Mouse (Mus musculus): ENCODE measurements around the gene Gm37240. TPM values are rescaled to one million over a fixed set of nuclear protein-coding genes. Genes with fewer than 3 reads are reported as not detected.

Gm37240 gene
- polyA plus RNA-seq, 1 experiment = 0.77 TPM

- DNase-seq = no peak
- no peak overlapping the region for H3K27ac ChIP-seq (ENCODE audit: insufficient read depth, low read length)
- TF ChIP-seq CTCF (IDR thresholded peaks at IDR 0.05; ENCODE audit: borderline replicate concordance, insufficient read depth, low read depth, low read length) (no peak), POLR2A (IDR thresholded peaks at IDR 0.05; ENCODE audit: borderline replicate concordance, insufficient read depth, low read length) (no peak)
- no peaks in the 10 kb centered on the region; the same call in 1 of the 2 replicates for H3K4me1 ChIP-seq (ENCODE audit: control insufficient read depth, insufficient read depth, low read length)
- H3K4me3 ChIP-seq (replicated peaks; ENCODE audit: insufficient read depth, low read depth, low read length) = no peak overlapping the region
- H3K27me3 ChIP-seq (ENCODE audit: control insufficient read depth, insufficient read depth, low read length) = no peaks in the 10 kb centered on the region
Measured at GRCm38 (mm10) chr3:84810803-84811202, 1076.5 kb downstream of the Gm37240 start.

GRCm38 (mm10) chr3:84808906-84809305, 1078.4 kb downstream of the Gm37240 start:
- H3K27ac ChIP-seq (ENCODE audit: insufficient read depth, low read length) = no peak overlapping the region
- TF ChIP-seq CTCF (IDR thresholded peaks at IDR 0.05; ENCODE audit: borderline replicate concordance, insufficient read depth, low read depth, low read length) = no peak
- no peaks in the 10 kb centered on the region; the same call in 1 of the 2 replicates for H3K4me1 ChIP-seq (ENCODE audit: control insufficient read depth, insufficient read depth, low read length)
- H3K4me3 ChIP-seq (replicated peaks; ENCODE audit: insufficient read depth, low read depth, low read length) = no peak overlapping the region
- no peak for DNase-seq
- H3K27me3 ChIP-seq (ENCODE audit: control insufficient read depth, insufficient read depth, low read length) = no peaks in the 10 kb centered on the region

GRCm38 (mm10) chr3:84807826-84808225, 1079.5 kb downstream of the Gm37240 start:
- Histone ChIP-seq H3K27ac (ENCODE audit: insufficient read depth, low read length) (no peak overlapping the region), H3K4me1 (ENCODE audit: control insufficient read depth, insufficient read depth, low read length) (no peaks in the 10 kb centered on the region; the same call in 1 of the 2 replicates), H3K27me3 (ENCODE audit: control insufficient read depth, insufficient read depth, low read length) (no peaks in the 10 kb centered on the region), H3K4me3 (replicated peaks; ENCODE audit: insufficient read depth, low read depth, low read length) (no peak overlapping the region)
- no peak for TF ChIP-seq CTCF (IDR thresholded peaks at IDR 0.05; ENCODE audit: borderline replicate concordance, insufficient read depth, low read depth, low read length)
- DNase-seq = no peak
- 79% methylated on average over 3 of the region's 3 CpGs for WGBS

GRCm38 (mm10) chr3:84806206-84806605, 1081.1 kb downstream of the Gm37240 start:
- no peak for TF ChIP-seq POLR2A (IDR thresholded peaks at IDR 0.05; ENCODE audit: borderline replicate concordance, insufficient read depth, low read length)
- H3K4me3 ChIP-seq (replicated peaks; ENCODE audit: insufficient read depth, low read depth, low read length) = no peak overlapping the region
- 52% methylated on average over 2 of the region's 2 CpGs for WGBS
- H3K4me1 ChIP-seq (ENCODE audit: control insufficient read depth, insufficient read depth, low read length) = no peaks in the 10 kb centered on the region
- no peak overlapping the region for H3K27ac ChIP-seq (ENCODE audit: insufficient read depth, low read length)
- DNase-seq = no peak
- no peaks in the 10 kb centered on the region for H3K27me3 ChIP-seq (ENCODE audit: control insufficient read depth, insufficient read depth, low read length)

- Histone ChIP-seq H3K4me1 (ENCODE audit: control insufficient read depth, insufficient read depth, low read length) (no peaks in the 10 kb centered on the region), H3K27me3 (ENCODE audit: control insufficient read depth, insufficient read depth, low read length) (no peaks in the 10 kb centered on the region), H3K4me3 (replicated peaks; ENCODE audit: insufficient read depth, low read depth, low read length) (no peak overlapping the region), H3K27ac (ENCODE audit: insufficient read depth, low read length) (no peak overlapping the region)
- TF ChIP-seq POLR2A (IDR thresholded peaks at IDR 0.05; ENCODE audit: borderline replicate concordance, insufficient read depth, low read length) = no peak
- no peak for TF ChIP-seq CTCF (IDR thresholded peaks at IDR 0.05; ENCODE audit: borderline replicate concordance, insufficient read depth, low read depth, low read length)
- no peak for DNase-seq
- WGBS = 81% methylated on average over 9 of the region's 9 CpGs
Measured at GRCm38 (mm10) chr3:84804036-84804435, 1083.3 kb downstream of the Gm37240 start.

- Histone ChIP-seq H3K27me3 (ENCODE audit: control insufficient read depth, insufficient read depth, low read length) (no peaks in the 10 kb centered on the region), H3K4me3 (replicated peaks; ENCODE audit: insufficient read depth, low read depth, low read length) (no peak overlapping the region), H3K4me1 (ENCODE audit: control insufficient read depth, insufficient read depth, low read length) (no peaks in the 10 kb centered on the region), H3K27ac (ENCODE audit: insufficient read depth, low read length) (no peak overlapping the region)
- TF ChIP-seq CTCF (IDR thresholded peaks at IDR 0.05; ENCODE audit: borderline replicate concordance, insufficient read depth, low read depth, low read length) (no peak), POLR2A (IDR thresholded peaks at IDR 0.05; ENCODE audit: borderline replicate concordance, insufficient read depth, low read length) (no peak)
- DNase-seq = no peak
- WGBS = 88% methylated on average over 4 of the region's 4 CpGs
Measured at GRCm38 (mm10) chr3:84787914-84788313, 1099.4 kb downstream of the Gm37240 start.

- Histone ChIP-seq H3K27ac (ENCODE audit: insufficient read depth, low read length) (no peak overlapping the region), H3K4me3 (replicated peaks; ENCODE audit: insufficient read depth, low read depth, low read length) (no peak overlapping the region), H3K4me1 (ENCODE audit: control insufficient read depth, insufficient read depth, low read length) (no peaks in the 10 kb centered on the region), H3K27me3 (ENCODE audit: control insufficient read depth, insufficient read depth, low read length) (no peaks in the 10 kb centered on the region)
- no peak for DNase-seq
- 81% methylated on average over 1 of the region's 1 CpGs for WGBS
- TF ChIP-seq POLR2A (IDR thresholded peaks at IDR 0.05; ENCODE audit: borderline replicate concordance, insufficient read depth, low read length) = no peak
- no peak for TF ChIP-seq CTCF (IDR thresholded peaks at IDR 0.05; ENCODE audit: borderline replicate concordance, insufficient read depth, low read depth, low read length)
Measured at GRCm38 (mm10) chr3:84776084-84776483, 1111.2 kb downstream of the Gm37240 start.

GRCm38 (mm10) chr3:84775577-84775976, 1111.7 kb downstream of the Gm37240 start:
- no peak for DNase-seq
- H3K27me3 ChIP-seq (ENCODE audit: control insufficient read depth, insufficient read depth, low read length) = no peaks in the 10 kb centered on the region
- no peak overlapping the region for H3K27ac ChIP-seq (ENCODE audit: insufficient read depth, low read length)
- H3K4me3 ChIP-seq (replicated peaks; ENCODE audit: insufficient read depth, low read depth, low read length) = no peak overlapping the region
- TF ChIP-seq CTCF (IDR thresholded peaks at IDR 0.05; ENCODE audit: borderline replicate concordance, insufficient read depth, low read depth, low read length) (no peak), POLR2A (IDR thresholded peaks at IDR 0.05; ENCODE audit: borderline replicate concordance, insufficient read depth, low read length) (no peak)
- H3K4me1 ChIP-seq (ENCODE audit: control insufficient read depth, insufficient read depth, low read length) = no peaks in the 10 kb centered on the region
- WGBS = 72% methylated on average over 4 of the region's 4 CpGs

GRCm38 (mm10) chr3:84775067-84775423, 1112.3 kb downstream of the Gm37240 start:
- Histone ChIP-seq H3K4me1 (ENCODE audit: control insufficient read depth, insufficient read depth, low read length) (no peaks in the 10 kb centered on the region), H3K4me3 (replicated peaks; ENCODE audit: insufficient read depth, low read depth, low read length) (no peak overlapping the region), H3K27ac (ENCODE audit: insufficient read depth, low read length) (no peak overlapping the region), H3K27me3 (ENCODE audit: control insufficient read depth, insufficient read depth, low read length) (no peaks in the 10 kb centered on the region)
- WGBS = 78% methylated on average over 6 of the region's 6 CpGs
- no peak for TF ChIP-seq POLR2A (IDR thresholded peaks at IDR 0.05; ENCODE audit: borderline replicate concordance, insufficient read depth, low read length)
- no peak for TF ChIP-seq CTCF (IDR thresholded peaks at IDR 0.05; ENCODE audit: borderline replicate concordance, insufficient read depth, low read depth, low read length)
- no peak for DNase-seq
